Mouse (Mus musculus) testis, adult 2 months (tissue): Measurements from ENCODE around the gene Gm19345.

Source experiments
- CTCF ChIP-seq: fragments of 200-500 bp; IDR thresholded peaks from 2 replicates; pipeline ENCODE4 v1.5.1; 2012; ENCODE audit warnings: low read depth, mild to moderate bottlenecking, inconsistent platforms, low read length, moderate library complexity; ENCODE audit not compliant: control insufficient read depth, insufficient read depth, insufficient replicate concordance
- POLR2A ChIP-seq: fragments of 200-500 bp; IDR thresholded peaks from 2 replicates; pipeline ENCODE4 v1.6.1; 2012; ENCODE audit warnings: low read depth, mild to moderate bottlenecking, inconsistent platforms, low read length, moderate library complexity; ENCODE audit not compliant: control insufficient read depth

- TF ChIP-seq CTCF (no peak), POLR2A (no peak)
Observed at GRCm38 (mm10) chr7:19856283-19856682, 4.5 kb downstream of the Gm19345 start.
